In the genomic region with DNA sequence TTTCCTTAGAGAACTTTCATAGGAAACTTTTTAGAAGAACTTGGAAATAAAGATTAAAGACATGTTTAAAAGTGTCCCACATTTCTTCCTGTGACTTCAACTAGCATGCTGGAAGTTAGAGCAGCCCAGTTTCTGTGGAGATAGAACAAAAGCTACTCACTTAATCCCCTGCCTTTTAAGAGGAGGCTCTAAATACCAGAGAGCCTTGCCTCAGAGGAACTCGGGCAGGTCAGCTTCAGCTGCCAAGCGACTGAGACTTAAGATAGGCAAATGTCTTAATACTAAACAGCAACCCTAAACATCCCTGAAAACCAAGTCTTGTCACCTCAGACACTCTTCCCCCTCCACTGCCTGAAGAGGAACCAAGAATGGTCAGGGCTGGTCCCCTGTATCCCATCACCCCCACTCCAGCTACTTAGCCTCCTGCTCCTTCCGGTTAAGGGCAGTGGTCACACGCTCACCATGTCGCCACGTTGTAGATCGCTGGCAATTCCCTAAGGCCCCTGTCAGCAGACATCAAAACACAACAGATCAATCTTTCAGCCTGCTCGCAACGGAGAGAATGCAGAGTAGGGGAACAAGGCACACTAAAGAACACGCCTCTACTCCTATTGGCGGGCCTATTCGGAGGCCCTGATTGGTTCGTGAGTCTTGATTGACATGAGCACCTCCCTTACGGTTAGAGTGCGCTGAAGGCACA, we compare ENCODE assay signal across 8 mouse cellular contexts. TPM values are rescaled to one million over a fixed set of nuclear protein-coding genes. Genes with fewer than 3 reads are reported as not detected.
A peak's percentile ranks its signal among the peaks of the same experiment; 100 is the strongest.
DNase-seq lines count a peak whose midpoint lies in the region.
"Not testable (repeated sequence)": the region's sequence is repeated elsewhere in the genome, so short reads cannot be mapped to it uniquely, and the experiment has no call there.

A gene (minus strand): TSS at position 606 of the 700 bp plus-strand sequence.

- peak; percentile 87 for DNase-seq in adrenal gland, adult 2 months
- peak; percentile 91 for DNase-seq in embryo, embryonic 11 days
- peak; percentile 71 for DNase-seq in gastrocnemius, postnatal 14 days
- peak; percentile 88 for DNase-seq in induced T-regulatory cell, adult 2 months (ENCODE audit: low read depth)
- peak; percentile 44 to 77 for DNase-seq in left cerebral cortex, adult 9 months (ENCODE audit: low spot score in 2 of 2)
- peak; percentile 65 to 75 for DNase-seq in right cerebral cortex, adult 2 months (ENCODE audit: low spot score in 2 of 2)
- DNase-seq in urinary bladder, postnatal 10 days (ENCODE audit: low spot score): peak; percentile 43

- not testable (repeated sequence) for H3K36me3 ChIP-seq in megakaryocyte, embryonic 14.5 days (replicated peaks; ENCODE audit: low read length)

- not testable (repeated sequence) for H3K27me3 ChIP-seq in megakaryocyte, embryonic 14.5 days (replicated peaks)

- H3K4me3 ChIP-seq in megakaryocyte, embryonic 14.5 days (replicated peaks): peak within 1 kb of the TSS; percentile 89

- not testable (repeated sequence) for H3K9me3 ChIP-seq in megakaryocyte, embryonic 14.5 days

- H3K4me1 ChIP-seq in megakaryocyte, embryonic 14.5 days: not testable (repeated sequence)

- intact Hi-C loops in gastrocnemius, postnatal 14 days (cut with DNase I; ENCODE audit: low total_unique reads): not testable (repeated sequence)

RNA-seq across cellular contexts. Expression of the gene that starts here (rescaled TPM):
- 1 to 10 TPM in 1 of 2 experiments, under 1 TPM in 1; 0.92 to 1.0 TPM for total RNA-seq in adrenal gland, adult 2 months (2021)
- polyA plus RNA-seq in adrenal gland, adult 2 months (2012; rRNA removed): 0.94 TPM in 1 of 2 replicates, not detected in the other
- 1 to 10 TPM in 1 of 2 experiments, under 1 TPM in 1; 0.66 to 1.6 TPM for total RNA-seq in gastrocnemius, postnatal 14 days (2021)
- not detected in 2 replicates for polyA plus RNA-seq in megakaryocyte, embryonic 14.5 days (2012; ENCODE audit: insufficient read depth, low replicate concordance)

Comparison
In these comparisons a context has a peak if more than half of its experiments do, and no peak if none do; other contexts are left out.
1. Peak in every context shown above with its lines: DNase-seq and H3K4me3 ChIP-seq.